Mouse (Mus musculus): ENCODE data around the gene Tstd1.

Tstd1 gene

DNA sequence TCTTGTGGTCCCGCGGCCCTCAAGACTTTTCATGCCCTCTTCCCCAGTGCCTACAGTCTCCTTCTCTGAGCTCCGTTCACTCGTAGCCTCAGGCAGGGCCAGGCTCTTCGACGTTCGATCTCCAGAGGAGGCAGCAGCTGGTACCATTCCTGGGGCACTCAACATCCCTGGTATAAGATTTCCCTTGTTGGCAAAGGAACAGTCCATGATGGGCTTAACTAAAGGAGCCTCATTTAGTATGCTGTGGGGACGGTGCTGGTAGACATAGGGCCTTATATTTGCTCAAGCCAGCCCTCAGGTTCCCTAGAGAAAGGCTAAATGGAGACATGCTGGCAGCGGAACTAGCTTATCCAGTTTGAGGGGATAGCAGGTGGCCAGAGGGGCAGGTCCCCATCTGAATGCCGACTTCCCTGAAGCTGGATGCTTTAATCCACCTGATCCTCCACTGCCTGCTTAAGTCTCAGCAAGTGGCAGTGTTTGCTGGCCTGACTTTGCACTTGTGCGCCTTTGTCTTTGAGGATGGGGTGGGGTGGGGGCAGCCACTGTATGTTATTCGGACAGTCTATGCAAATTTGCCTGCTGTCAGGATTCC lies 715 bp downstream of the Tstd1 start:
- DNase-seq (ENCODE audit: low read depth, low spot score): no peak

DNA sequence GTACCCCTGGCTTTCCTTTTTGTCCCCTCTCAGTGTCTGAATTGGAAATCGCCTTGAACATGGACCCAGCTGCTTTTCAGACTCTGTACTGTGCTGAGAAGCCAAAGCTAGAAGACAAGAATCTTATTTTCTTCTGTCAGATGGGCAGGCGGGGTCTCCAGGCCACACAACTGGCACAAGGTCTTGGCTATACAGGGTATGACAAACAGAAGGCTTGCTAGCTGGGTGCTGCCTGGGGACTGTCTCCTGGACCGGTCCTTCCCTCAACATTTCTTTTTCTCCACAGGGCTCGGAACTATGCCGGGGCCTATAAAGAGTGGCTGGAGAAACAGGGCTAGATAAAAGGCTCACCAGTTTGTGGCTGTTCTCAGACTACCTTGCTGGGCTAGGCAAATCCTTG lies 1.2 kb downstream of the Tstd1 start:
- no peak for DNase-seq (ENCODE audit: low read depth, low spot score)

DNA sequence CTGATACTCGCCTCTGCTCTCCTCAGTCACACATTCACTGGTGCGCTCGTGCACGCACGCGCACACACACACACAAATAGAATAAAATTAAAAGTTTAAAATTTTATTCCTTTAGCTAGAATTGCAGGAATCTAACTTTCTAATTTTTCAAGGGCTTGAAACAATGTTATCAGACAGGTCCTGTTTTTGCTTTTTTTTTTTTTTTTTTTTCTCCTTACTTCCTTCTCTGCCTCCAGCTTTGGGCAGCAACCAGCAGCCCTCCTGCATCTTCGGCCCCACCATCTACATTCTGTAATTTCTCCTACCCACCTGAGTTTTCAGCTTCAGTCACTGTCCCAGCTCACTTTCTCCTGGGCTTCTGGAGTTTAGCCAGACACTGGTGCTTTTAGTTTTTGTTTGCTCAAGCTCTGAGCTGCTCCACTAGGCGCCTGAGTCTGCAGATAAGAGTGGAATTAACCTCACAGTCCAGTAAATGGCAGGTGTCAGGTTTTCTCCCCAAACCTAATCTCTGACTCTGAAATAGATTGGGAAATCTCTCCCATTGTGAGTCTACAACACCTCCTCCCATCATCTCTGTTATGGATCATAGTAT lies 3.9 kb downstream of the Tstd1 start:
- DNase-seq (ENCODE audit: low read depth, low spot score): no peak

DNA sequence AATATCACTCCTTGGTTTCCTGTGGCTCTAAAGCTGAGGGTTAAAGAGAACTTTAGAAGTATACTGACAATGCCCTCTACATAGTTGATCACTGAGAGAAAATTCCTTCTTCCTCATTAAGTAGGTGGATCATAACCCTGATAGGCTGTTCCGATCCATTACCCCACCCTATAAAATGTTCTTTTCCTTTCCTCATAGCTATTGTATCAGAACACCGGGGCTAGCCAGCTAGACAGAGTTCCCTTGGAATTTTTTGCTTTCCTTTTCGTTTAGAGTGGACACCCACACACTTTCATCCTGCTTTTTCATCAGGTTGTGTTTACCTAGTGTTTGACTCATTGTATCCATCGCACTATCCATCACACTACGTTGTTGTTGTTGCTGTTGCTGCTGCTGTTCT lies 6.0 kb downstream of the Tstd1 start:
- no peak for DNase-seq (ENCODE audit: low read depth, low spot score)

DNA sequence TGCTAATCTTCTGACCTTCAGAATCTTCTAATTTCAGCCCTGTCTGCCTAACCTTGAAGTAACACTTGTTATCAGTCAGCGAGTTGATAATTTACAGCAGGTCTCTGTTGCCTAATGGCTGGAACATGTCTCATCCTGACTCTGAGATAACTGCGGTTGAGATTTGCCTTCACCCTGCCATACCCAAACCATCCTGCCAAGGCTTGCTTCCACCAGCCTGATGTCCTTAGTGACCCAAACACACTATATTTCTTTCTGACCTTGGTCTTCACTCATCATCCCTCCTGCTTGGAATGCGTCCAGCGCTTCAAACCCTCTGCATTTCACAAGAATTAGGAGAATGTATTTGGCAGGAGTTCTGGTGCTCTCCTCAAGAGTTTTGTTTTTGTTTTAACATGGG lies 6.5 kb downstream of the Tstd1 start:
- no peak for DNase-seq (ENCODE audit: low read depth, low spot score)

DNA sequence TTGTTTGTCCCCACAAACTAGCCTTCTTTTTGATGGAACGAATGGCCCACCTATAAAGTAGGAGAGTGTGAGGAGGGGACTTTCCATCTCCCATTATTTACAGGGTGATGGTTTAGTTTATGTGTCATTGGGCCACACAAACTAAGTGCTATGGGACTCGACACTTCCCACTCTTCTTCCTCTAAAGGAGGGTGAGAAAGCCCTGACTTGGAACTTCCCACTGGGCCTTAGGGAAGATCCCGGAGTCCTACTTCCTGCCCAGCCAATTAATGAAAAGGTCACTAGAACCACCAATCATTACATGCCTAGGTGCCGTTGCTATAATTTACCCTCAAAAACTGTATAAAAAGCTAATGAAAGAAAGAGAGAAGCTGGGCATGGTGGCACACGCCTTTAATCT lies 13.5 kb downstream of the Tstd1 start:
- no peak for DNase-seq (ENCODE audit: low read depth, low spot score)

DNA sequence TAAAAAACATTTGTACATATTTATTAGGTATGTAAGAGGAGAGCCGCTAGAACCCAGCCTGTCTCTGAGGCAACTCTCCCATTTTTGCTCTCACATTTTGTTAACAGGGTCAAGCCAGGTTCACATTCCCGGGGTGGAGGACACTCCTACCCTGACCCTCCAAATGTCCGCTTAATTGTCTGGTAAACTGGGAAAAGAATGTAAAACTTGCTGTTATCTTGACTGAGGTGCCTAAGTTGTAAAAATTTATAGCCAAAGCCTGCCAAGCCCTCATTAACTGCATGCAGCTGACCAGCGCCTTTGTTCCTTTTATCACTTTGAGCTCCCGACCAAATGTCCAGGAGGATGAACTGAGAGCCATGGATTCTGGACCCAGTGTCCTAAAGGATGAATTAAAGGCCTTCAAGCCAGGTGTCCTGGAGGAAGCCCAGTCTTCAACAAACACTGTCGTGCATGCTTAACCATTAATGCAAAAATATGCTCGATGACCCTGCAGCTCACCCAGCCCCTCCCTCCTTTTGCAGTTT lies 16.7 kb downstream of the Tstd1 start:
- DNase-seq (ENCODE audit: low read depth, low spot score): no peak

DNA sequence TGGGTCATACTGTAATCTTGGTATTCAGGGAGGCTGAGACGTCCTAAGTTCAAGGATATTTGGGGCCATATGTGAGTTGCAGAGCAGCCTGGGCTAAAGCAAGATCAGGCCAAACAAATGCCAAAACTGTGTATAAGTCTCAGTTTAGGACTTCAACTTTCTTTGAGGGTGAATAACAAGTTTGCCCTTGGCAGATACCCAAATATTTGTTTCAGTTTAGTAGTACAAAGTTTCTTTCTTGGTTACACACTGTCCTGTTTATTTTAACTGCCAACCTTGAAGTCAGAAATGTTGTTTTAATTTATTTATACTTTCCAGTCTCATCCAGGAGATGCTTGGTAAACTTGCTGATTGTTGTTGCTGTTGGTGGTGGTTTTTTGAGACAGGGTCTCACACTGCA lies 17.3 kb downstream of the Tstd1 start:
- DNase-seq (ENCODE audit: low read depth, low spot score): no peak

DNA sequence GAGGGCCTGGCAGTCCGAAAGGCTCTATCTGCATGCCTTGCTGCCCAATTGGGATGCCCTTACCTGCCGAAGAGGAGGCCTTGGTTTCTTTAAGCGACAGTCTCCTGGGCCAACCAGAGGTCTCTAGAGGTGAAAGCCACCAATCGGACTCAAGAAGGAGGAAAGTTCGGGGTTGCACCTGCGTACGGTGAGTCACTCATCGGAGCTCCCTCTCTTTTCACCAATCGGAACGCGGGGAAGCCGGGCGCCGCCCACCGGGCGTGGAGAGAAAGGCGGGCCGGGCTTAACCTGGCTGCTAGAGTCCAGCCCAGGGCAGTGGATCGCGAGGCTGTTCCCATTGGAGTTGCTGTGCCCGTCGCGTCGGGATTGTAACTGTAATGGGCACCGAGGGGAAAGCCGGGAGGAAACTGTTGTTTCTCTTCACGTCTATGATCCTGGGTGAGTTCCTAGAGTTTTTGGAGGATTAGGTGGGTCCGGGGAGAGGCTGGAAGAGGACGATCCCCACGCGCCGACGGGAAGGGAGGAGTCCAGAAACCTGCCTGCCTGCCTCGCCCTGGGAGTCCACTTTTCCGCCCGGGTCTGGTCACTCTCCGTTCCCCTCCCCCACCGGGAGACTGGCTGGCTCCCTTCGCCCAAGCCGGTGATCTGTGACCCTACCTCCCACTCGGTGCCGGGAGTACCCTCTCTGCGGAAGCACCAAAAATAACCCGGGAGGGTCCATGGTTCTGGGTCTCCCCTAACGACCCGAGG lies 18.8 kb downstream of the Tstd1 start, which contains the start of gene F11r:
TSS of gene F11r (plus strand) at position 272 of the 750 bp plus-strand sequence.
- peak; percentile 88 for DNase-seq (ENCODE audit: low read depth, low spot score)

DNA sequence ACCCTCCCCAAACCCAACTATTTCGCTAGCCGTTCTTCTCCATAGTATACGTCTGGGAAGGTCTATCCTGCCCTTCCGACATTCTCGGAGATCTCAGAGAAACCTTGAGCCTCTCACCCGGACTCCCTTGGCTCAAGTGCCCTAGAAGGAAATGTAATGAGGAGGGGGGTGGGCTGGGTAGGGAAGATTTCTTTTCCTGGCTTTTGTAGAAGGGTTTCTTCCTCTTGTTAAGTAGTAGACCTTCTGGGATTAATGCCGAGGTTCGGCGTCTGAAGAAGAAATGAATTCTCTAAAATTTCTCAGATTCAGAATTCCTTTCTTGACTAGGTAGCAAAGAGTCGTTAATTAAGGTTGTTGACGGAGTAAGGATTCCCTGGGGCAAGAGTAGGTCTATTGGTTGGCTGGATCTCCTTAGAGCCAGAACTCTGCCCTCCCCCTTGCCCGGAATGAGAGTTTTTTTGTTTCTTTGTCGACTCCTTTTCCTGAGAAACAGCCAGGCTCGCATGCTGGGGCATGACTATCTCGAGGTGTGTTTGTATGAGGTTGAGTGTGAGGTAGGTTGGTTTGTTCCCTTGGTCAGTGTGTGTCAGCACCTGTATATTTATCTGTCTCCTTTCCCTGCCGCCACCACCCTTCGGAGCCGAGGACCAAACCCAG lies 19.5 kb downstream of the Tstd1 start:
- DNase-seq (ENCODE audit: low read depth, low spot score): no peak

DNA sequence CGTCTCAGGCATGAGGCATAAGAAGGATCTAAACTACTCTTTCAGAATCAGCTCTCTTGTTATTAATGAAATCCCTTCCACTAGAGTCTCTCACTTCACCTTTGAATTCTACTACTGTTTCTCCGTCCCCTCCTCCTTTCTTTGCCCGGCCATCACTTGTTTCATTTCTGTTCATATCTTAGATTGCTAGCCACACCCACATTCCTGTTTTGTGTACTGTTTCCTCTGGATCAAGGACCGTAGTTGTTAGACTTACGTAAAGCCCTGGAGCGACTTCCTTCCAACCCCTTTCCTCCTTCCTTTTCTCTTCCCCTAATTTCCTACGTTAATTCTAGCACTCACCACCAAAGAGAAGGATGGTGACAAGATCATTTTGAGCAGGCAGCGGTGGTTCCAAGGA lies 20.4 kb downstream of the Tstd1 start:
- DNase-seq (ENCODE audit: low read depth, low spot score): no peak

DNA sequence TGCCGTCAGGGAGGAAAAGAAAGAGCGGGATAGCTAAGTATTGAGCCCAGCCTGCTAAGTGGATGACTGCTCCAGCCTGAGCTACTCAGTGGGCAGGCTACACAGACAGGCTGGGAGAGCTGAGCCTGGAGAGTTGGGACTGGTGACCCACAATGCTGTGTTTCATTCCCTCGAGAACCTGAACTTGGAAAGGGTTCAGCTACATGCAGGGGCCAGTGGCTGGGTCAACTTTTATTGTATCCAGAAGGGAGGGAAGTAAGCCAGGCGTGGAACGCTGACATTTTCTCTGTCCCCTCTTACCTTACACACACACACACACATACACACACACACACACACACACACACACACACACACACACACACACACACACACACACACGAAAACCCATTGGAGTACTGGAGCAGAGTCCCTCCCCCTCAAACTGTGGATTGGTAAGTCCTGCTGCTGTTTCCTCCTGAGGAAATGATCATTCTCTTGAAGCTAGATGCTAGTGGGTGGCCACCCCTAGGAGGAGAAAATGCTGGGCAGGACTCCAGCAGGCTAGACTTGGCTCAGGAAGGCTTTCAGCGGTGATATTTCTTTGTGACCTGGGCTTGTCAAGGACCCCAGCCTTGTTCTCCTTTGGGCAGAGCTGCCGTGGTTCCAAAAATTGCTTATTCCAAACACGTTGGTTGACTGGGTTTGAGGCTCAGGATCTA lies 21.5 kb downstream of the Tstd1 start:
- no peak for DNase-seq (ENCODE audit: low read depth, low spot score)

DNA sequence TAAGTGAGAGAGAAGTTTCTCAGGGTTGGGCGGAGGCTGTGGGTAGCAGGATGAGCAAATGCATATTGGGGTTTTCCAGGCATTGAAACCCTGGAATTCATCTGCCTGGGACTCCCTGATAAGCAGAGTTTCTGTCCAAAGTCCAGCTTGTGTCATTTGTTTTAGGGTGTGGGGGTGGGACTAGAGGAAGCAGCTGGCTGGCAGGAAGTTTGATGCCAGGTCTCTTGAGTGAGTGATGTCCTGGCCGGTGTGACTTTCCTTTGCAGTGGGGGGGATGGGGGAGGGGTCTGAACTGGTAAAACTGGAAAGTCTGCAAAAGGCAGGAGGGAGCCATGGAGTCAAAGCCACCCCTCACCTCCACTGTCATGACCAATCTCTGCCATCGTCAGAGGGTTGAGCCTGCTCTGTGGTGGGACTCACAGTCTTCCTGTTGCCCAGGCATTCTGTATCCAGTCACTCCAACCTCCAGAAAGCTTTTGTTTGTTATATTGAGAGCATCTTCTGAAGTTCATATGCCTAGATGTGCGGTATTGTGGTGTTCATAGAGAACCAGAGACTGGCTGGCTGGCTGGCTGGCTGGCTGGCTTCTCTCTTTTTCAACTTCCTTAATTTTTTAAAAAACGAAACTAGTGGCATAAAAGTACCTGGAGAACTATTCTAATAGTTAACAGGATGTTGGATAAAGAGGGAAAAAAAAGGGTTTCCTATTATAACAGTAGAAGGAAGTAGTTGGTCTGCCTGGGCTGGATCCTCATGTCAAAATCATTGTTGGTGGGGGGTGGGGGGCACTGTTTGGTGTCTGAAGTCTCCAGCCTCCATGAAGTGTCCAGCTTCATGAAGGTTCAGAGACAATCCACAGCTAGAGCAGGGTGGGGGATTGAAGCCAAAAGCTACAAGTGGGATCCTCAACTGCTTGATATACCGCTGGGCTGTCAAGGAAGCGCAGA lies 23.1 kb downstream of the Tstd1 start:
- no peak for DNase-seq (ENCODE audit: low read depth, low spot score)

DNA sequence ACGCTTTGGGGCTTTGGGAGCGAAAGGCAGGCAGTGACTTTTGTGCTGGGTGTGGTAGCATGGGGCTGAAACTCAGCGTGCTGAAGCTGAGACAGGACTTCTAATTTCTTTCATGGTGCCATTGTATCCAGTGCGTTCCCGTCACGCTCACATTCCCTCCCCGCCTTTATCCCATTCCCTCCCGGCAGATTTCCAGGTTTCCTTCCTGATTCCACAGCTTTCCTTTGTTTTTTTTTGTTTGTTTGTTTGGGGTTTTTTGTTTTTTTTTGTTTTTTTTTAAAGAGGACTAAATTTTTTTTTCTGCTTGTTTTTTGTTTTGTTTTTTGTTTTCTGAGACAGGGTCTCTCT lies 23.7 kb downstream of the Tstd1 start:
- DNase-seq (ENCODE audit: low read depth, low spot score): no peak

DNA sequence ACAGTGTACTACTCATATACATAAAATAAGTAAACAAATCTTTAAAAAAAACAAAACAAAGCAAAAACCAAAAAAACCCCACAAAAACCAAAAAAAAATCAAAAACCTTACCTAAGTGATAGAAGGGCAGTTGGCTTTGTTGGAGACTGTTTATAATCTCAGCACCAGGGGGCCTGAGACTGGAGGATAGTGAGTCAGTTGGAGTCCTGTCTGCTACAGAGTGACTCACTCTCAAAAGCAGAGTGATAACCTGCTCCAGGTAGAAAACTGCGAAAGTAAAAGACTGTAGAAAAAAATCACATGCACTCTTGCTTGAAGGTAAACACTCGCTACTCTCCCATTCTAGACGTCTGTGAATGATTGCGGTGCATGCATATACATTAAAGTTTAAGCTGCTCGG lies 26.4 kb downstream of the Tstd1 start:
- no peak for DNase-seq (ENCODE audit: low read depth, low spot score)

DNA sequence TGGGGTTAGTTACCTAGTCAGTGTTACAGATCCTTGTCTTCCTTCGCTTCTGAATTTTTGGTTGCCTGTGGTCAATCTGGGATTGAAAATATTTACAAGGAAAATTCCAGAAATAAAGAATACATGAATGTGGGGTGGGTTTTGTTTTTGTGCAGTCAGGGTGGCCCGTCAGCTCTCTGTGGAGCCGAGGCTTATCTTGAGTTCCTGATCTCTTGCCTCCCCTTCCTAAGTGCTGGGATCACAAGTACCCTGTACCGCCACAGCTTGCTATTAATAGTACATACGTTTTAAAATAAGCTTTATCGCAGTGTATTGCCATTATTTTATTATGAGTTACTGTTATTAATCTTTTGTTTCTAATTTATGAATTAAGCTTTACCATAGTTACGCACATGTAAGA lies 28.2 kb downstream of the Tstd1 start:
- DNase-seq (ENCODE audit: low read depth, low spot score): no peak

DNA sequence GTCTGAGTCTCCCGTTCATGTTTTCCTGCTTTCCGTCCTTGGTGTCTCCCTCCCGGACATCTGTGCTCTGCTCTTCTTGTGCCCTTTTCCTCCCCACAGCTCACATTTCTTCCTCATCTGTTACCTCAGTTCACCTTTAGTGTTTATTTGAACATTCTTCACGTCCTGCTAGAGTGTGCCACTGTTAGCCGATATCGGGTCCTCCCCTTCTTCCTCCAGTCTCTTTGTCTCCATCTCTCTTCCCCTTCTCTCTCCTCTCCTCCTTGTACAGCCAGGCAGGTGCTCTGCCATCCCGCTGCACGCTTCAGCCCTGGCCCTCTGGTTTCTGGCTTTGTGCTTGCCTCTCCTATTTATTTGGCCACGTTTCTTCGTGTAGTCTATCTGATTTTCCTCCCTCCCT lies 29.0 kb downstream of the Tstd1 start:
- DNase-seq (ENCODE audit: low read depth, low spot score): no peak

DNA sequence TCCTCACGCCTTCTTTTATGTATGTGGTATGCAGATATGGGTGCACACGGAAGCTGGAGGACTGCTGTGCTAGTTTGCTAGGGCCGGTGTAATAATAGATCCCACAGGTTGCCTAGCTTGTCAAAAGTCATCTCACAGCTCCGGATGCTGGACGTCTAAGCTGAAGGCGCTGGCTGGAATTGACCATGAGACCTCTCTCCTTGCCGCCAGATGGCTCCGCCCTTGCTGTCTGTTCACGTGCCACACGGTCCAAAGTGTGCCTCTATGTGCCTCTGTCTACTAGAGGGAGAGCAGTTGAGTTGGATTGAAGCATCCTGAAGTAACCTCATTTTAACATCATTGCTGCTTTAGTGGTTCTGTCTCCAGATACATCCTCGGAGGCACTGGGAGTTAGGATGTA lies 31.4 kb downstream of the Tstd1 start:
- no peak for DNase-seq (ENCODE audit: low read depth, low spot score)

DNA sequence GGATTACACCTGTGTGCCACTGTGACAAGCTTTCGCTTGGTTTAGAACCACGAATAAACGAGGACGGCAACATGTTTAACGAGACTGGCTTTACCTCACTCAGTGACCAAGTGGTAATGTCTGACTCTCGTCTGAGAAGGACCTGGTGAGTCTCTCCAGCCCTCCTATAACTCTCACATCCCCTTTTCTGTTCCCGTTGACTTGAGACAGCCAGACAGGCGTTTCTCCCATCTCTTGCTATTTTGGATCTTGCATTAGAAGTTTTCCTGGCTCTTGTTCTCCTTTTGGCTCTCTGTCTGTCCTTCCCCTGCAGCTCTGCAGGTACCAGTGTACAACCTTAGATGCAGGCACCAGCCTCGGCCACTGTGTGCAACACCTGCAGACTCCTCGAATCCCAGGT lies 32.3 kb downstream of the Tstd1 start:
- DNase-seq (ENCODE audit: low read depth, low spot score): no peak

DNA sequence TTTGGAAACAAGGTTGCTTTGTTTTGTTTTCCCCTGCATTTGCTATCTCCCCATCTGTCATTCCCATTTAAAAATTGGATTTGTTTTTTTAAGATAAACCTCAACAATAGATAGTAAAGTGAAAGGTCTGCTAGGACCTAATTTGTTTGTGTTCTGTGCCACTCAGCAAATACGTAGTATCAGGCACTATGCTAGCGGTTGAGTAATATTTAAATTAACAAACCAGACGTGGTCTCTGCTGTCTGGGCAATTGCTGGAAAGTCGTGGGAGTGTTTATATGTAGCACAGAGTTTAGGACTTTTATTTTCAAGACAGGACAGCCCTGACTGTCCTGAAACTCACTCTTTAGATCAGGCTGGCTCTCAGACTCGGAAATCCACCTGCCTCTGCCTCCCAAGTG lies 33.9 kb downstream of the Tstd1 start:
- DNase-seq (ENCODE audit: low read depth, low spot score): no peak

DNA sequence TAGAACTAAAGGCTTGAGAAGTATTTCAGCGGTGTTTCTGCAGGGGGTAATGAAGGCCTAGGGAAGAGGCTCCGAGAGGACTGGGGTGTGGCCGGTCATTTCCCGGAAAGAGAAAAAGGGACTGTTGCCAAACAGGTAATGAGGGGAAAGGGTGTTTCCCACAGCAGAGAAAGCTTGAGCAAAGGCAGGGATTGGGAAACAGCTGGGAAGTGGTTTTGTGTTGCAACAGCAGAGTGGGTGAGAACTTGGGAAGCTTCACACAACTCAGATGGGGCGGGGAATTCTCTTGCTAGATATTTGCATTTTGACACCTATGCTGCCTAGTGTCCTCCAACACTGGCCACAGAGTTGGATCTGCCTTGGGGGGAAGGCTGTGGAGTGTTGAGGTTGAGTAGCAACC lies 34.3 kb downstream of the Tstd1 start:
- DNase-seq (ENCODE audit: low read depth, low spot score): no peak
